Mouse (Mus musculus) gonadal fat pad, adult 2 months (tissue): ENCODE measurements around the gene Sbno1. TPM values are rescaled to one million over a fixed set of nuclear protein-coding genes. Genes with fewer than 3 reads are reported as not detected.

Source experiments
- DNase-seq: peaks from one replicate; pipeline ENCODE4 v3.0.0-alpha.2; 2012; ENCODE audit warnings: low read depth
- polyA plus RNA-seq: library from polyadenylated mRNA; depleted of rRNA; stranded (reverse); fragments of >200 nt; gene quantifications from 2 replicates; pipeline ENCODE4 v1.2.3, GENCODE M21; 2012; rRNA removed

Gene Sbno1
- polyA plus RNA-seq, 1 experiment: 16.1 TPM

- DNase-seq: no peak
Measured at GRCm38 (mm10) chr5:124334392-124334791, 91.4 kb downstream of the Sbno1 start.

GRCm38 (mm10) chr5:124330086-124330485, 95.7 kb downstream of the Sbno1 start:
- no peak for DNase-seq

GRCm38 (mm10) chr5:124327510-124328364, 98.1 kb downstream of the Sbno1 start, which contains the start of the genes Mphosph9 and 2810006K23Rik:
Gene Mphosph9 (minus strand): TSS chr5:124327972.
Gene 2810006K23Rik (plus strand): TSS chr5:124328089.
- peak; percentile 93 for DNase-seq

GRCm38 (mm10) chr5:124326829-124327228, 99.0 kb downstream of the Sbno1 start:
- DNase-seq: no peak

Other genes with a start within 250 kb of the Sbno1 start
- 42.9 and 45.4 TPM in 2 replicates for gene Pitpnm2, start 176.2 kb downstream of the Sbno1 start, polyA plus RNA-seq
- gene Mphosph9, start 98.0 kb downstream of the Sbno1 start, polyA plus RNA-seq: 3.2 and 3.6 TPM in 2 replicates
- 8.0 and 8.5 TPM in 2 replicates for gene 2810006K23Rik, start 97.9 kb downstream of the Sbno1 start, polyA plus RNA-seq
- 136 and 147 TPM in 2 replicates for gene Cdk2ap1, start 62.9 kb downstream of the Sbno1 start, polyA plus RNA-seq
- gene Kmt5a, start 13.9 kb upstream of the Sbno1 start, polyA plus RNA-seq: 55.4 and 72.8 TPM in 2 replicates
- gene Rilpl2, start 52.4 kb upstream of the Sbno1 start, polyA plus RNA-seq: 20.5 and 21.6 TPM in 2 replicates
- 4.5 and 5.1 TPM in 2 replicates for gene Snrnp35, start 57.1 kb upstream of the Sbno1 start, polyA plus RNA-seq
- gene Rilpl1, start 105.4 kb upstream of the Sbno1 start, polyA plus RNA-seq: 19.3 and 28.8 TPM in 2 replicates
- 159 and 206 TPM in 2 replicates for gene Tmed2, start 114.7 kb upstream of the Sbno1 start, polyA plus RNA-seq
- 10.5 and 10.8 TPM in 2 replicates for gene Ddx55, start 126.9 kb upstream of the Sbno1 start, polyA plus RNA-seq
- gene Eif2b1, start 153.1 kb upstream of the Sbno1 start, polyA plus RNA-seq: 23.7 and 29.9 TPM in 2 replicates
- gene Gtf2h3, start 153.1 kb upstream of the Sbno1 start, polyA plus RNA-seq: 43.2 and 47.4 TPM in 2 replicates
- gene Atp6v0a2, start 202.6 kb upstream of the Sbno1 start, polyA plus RNA-seq: 32.4 and 37.6 TPM in 2 replicates